ENCODE assay signal across 15 mouse cellular contexts in genomic region chr12:54829876-54830275, GRCm38 (mm10). TPM values are rescaled to one million over a fixed set of nuclear protein-coding genes. Genes with fewer than 3 reads are reported as not detected.
DNase-seq lines count a peak whose midpoint lies in the region; ATAC-seq and TF ChIP-seq lines count a peak whose summit lies in the region.
"Had no signal": no experiment of that assay in that cellular context is flagged by ENCODE, and none has a peak within 500 bp of the region (broad histone marks: within the 10 kb centered on the region; RNA-seq: fewer than 3 reads in every experiment).

No protein-coding gene starts in this region.

- peak; percentile 79 for DNase-seq in heart, adult 11 months
- DNase-seq in heart, postnatal 25 days (ENCODE audit: low spot score) = no peak
- no peak for DNase-seq in midbrain, postnatal 0 days (ENCODE audit: low spot score)
- DNase-seq in midbrain, embryonic 10.5 days (ENCODE audit: low spot score) = no peak
- DNase-seq in stomach, postnatal 0 days (ENCODE audit: low spot score) = no peak
- no peak for DNase-seq in forebrain, embryonic 10.5 days (ENCODE audit: extremely low spot score, low spot score)

- H3K27me3 ChIP-seq in midbrain, postnatal 0 days (ENCODE audit: insufficient read depth, low read length) = no peaks in the 10 kb centered on the region
- no peaks in the 10 kb centered on the region for H3K27me3 ChIP-seq in midbrain, embryonic 10.5 days (ENCODE audit: low read depth, poor library complexity, severe bottlenecking)
- H3K27me3 ChIP-seq in stomach, postnatal 0 days (ENCODE audit: control insufficient read depth, insufficient read depth, low read length) = no peaks in the 10 kb centered on the region
- H3K27me3 ChIP-seq in forebrain, embryonic 10.5 days (ENCODE audit: poor library complexity, severe bottlenecking) = no peaks in the 10 kb centered on the region
- H3K27me3 ChIP-seq: embryonic facial prominence, embryonic 12.5 days; embryonic facial prominence, embryonic 15.5 days; forebrain, embryonic 12.5 days; forebrain, embryonic 15.5 days; heart, embryonic 12.5 days; heart, embryonic 15.5 days; Patski had no signal

- intact Hi-C loops in heart, postnatal 25 days (cut with DNase I) = loop anchor here (1.0 to 10.0 kb wide), 2 partner anchors 49 to 155 kb away; partner anchors contain the start of gene Gm20403

- no peak overlapping the region for H3K4me3 ChIP-seq in midbrain, postnatal 0 days (ENCODE audit: low read depth, low read length)
- no peak overlapping the region for H3K4me3 ChIP-seq in midbrain, embryonic 10.5 days
- no peak overlapping the region for H3K4me3 ChIP-seq in stomach, postnatal 0 days (ENCODE audit: low read depth, low read length)
- no peak overlapping the region for H3K4me3 ChIP-seq in forebrain, embryonic 10.5 days
- H3K4me3 ChIP-seq: embryonic facial prominence, embryonic 12.5 days; embryonic facial prominence, embryonic 15.5 days; forebrain, embryonic 12.5 days; forebrain, embryonic 15.5 days; heart, embryonic 12.5 days; heart, embryonic 15.5 days had no signal

- no peak overlapping the region for H3K9ac ChIP-seq in midbrain, postnatal 0 days (replicated peaks; ENCODE audit: low read length, poor library complexity, severe bottlenecking)
- no peak overlapping the region for H3K9ac ChIP-seq in stomach, postnatal 0 days (ENCODE audit: low read length)
- H3K9ac ChIP-seq: embryonic facial prominence, embryonic 12.5 days; embryonic facial prominence, embryonic 15.5 days; forebrain, embryonic 12.5 days; forebrain, embryonic 15.5 days; heart, embryonic 12.5 days; heart, embryonic 15.5 days; hindbrain, embryonic 14.5 days had no signal

- H3K4me1 ChIP-seq in midbrain, postnatal 0 days (ENCODE audit: insufficient read depth, low read length) = no peaks in the 10 kb centered on the region
- H3K4me1 ChIP-seq in midbrain, embryonic 10.5 days = peaks cover 8% of the 10 kb centered on the region
- H3K4me1 ChIP-seq in stomach, postnatal 0 days (replicated peaks; ENCODE audit: control insufficient read depth, insufficient read depth) = no peaks in the 10 kb centered on the region
- H3K4me1 ChIP-seq in forebrain, embryonic 10.5 days = peaks cover 3% of the 10 kb centered on the region
- H3K4me1 ChIP-seq: embryonic facial prominence, embryonic 12.5 days had no signal

- H3K4me2 ChIP-seq in midbrain, postnatal 0 days (ENCODE audit: low read depth, low read length, poor library complexity, severe bottlenecking) = no peak overlapping the region
- H3K4me2 ChIP-seq in stomach, postnatal 0 days (replicated peaks; ENCODE audit: low read depth) = no peak overlapping the region
- H3K4me2 ChIP-seq: embryonic facial prominence, embryonic 12.5 days; embryonic facial prominence, embryonic 15.5 days; forebrain, embryonic 12.5 days; forebrain, embryonic 15.5 days; heart, embryonic 12.5 days; heart, embryonic 15.5 days; hindbrain, embryonic 14.5 days had no signal

- no peak for ATAC-seq in midbrain, postnatal 0 days (ENCODE audit: low FRiP score)
- no peak for ATAC-seq in stomach, postnatal 0 days (ENCODE audit: low FRiP score, low TSS enrichment)

- no peak for TF ChIP-seq EP300 in stomach, postnatal 0 days (optimal IDR thresholded peaks at IDR 0.05)

- WGBS in midbrain, postnatal 0 days = 55% methylated on average over 5 of the region's 5 CpGs
- WGBS in midbrain, embryonic 10.5 days = 58% methylated on average over 5 of the region's 5 CpGs
- WGBS in stomach, postnatal 0 days = 50% methylated on average over 5 of the region's 5 CpGs
- 58% methylated on average over 5 of the region's 5 CpGs for WGBS in forebrain, embryonic 10.5 days

- H3K9me3 ChIP-seq in midbrain, postnatal 0 days (ENCODE audit: low read length) = no peaks in the 10 kb centered on the region
- no peaks in the 10 kb centered on the region for H3K9me3 ChIP-seq in midbrain, embryonic 10.5 days (replicated peaks)
- H3K9me3 ChIP-seq in stomach, postnatal 0 days (ENCODE audit: control insufficient read depth, low read length) = no peaks in the 10 kb centered on the region
- no peaks in the 10 kb centered on the region for H3K9me3 ChIP-seq in forebrain, embryonic 10.5 days
- H3K9me3 ChIP-seq: embryonic facial prominence, embryonic 12.5 days; embryonic facial prominence, embryonic 15.5 days; forebrain, embryonic 12.5 days; forebrain, embryonic 15.5 days; heart, embryonic 12.5 days; heart, embryonic 15.5 days had no signal

- TF ChIP-seq CTCF in midbrain, postnatal 0 days (IDR thresholded peaks at IDR 0.05) = peak; percentile 39
- peak; percentile 41 for TF ChIP-seq CTCF in stomach, postnatal 0 days (IDR thresholded peaks at IDR 0.05; ENCODE audit: low read depth)

- H3K27ac ChIP-seq in midbrain, postnatal 0 days (ENCODE audit: low read depth, low read length) = no peak overlapping the region
- H3K27ac ChIP-seq in midbrain, embryonic 10.5 days (replicated peaks) = no peak overlapping the region
- no peak overlapping the region for H3K27ac ChIP-seq in stomach, postnatal 0 days (replicated peaks)
- no peak overlapping the region for H3K27ac ChIP-seq in forebrain, embryonic 10.5 days
- H3K27ac ChIP-seq: embryonic facial prominence, embryonic 12.5 days; embryonic facial prominence, embryonic 15.5 days; forebrain, embryonic 12.5 days; forebrain, embryonic 15.5 days; heart, embryonic 15.5 days; hindbrain, embryonic 14.5 days; hindbrain, postnatal 0 days had no signal

- H3K36me3 ChIP-seq in midbrain, postnatal 0 days (ENCODE audit: insufficient read depth, low read length) = no peaks in the 10 kb centered on the region
- no peaks in the 10 kb centered on the region for H3K36me3 ChIP-seq in midbrain, embryonic 10.5 days
- H3K36me3 ChIP-seq in stomach, postnatal 0 days (ENCODE audit: control insufficient read depth, insufficient read depth, low read length) = no peaks in the 10 kb centered on the region
- no peaks in the 10 kb centered on the region for H3K36me3 ChIP-seq in forebrain, embryonic 10.5 days (replicated peaks)
- H3K36me3 ChIP-seq: embryonic facial prominence, embryonic 12.5 days; embryonic facial prominence, embryonic 15.5 days; forebrain, embryonic 12.5 days; forebrain, embryonic 15.5 days; heart, embryonic 12.5 days; heart, embryonic 15.5 days had no signal

RNA-seq across cellular contexts. Expression of gene Cfl2, which starts 32.8 kb away (rescaled TPM):
- total RNA-seq in heart, postnatal 25 days (2021) = 100 to 1,000 TPM; 364 to 384 TPM
- 209 and 212 TPM in 2 replicates for total RNA-seq in midbrain, postnatal 0 days (2014; rRNA removed)
- 249 and 256 TPM in 2 replicates for polyA plus RNA-seq in midbrain, postnatal 0 days (2015; fragmentation: Nextera tagmentation; extraction: Ambion mirVana)
- 196 and 221 TPM in 2 replicates for polyA plus RNA-seq in midbrain, embryonic 10.5 days (2016; fragmentation: Nextera tagmentation; extraction: Ambion mirVana)
- polyA plus RNA-seq in stomach, postnatal 0 days (2015; fragmentation: Nextera tagmentation; extraction: Ambion mirVana) = 127 and 132 TPM in 2 replicates
- 198 and 200 TPM in 2 replicates for polyA plus RNA-seq in forebrain, embryonic 10.5 days (2016; fragmentation: Nextera tagmentation; extraction: Ambion mirVana)

RNA-seq across cellular contexts. Expression of gene Snx6, which starts 34.4 kb away (rescaled TPM):
- 10 to 100 TPM; 32.3 to 32.8 TPM for total RNA-seq in heart, postnatal 25 days (2021)
- total RNA-seq in midbrain, postnatal 0 days (2014; rRNA removed) = 76.8 and 112 TPM in 2 replicates
- polyA plus RNA-seq in midbrain, postnatal 0 days (2015; fragmentation: Nextera tagmentation; extraction: Ambion mirVana) = 124 and 141 TPM in 2 replicates
- 196 and 202 TPM in 2 replicates for polyA plus RNA-seq in midbrain, embryonic 10.5 days (2016; fragmentation: Nextera tagmentation; extraction: Ambion mirVana)
- polyA plus RNA-seq in stomach, postnatal 0 days (2015; fragmentation: Nextera tagmentation; extraction: Ambion mirVana) = 260 and 269 TPM in 2 replicates
- polyA plus RNA-seq in forebrain, embryonic 10.5 days (2016; fragmentation: Nextera tagmentation; extraction: Ambion mirVana) = 188 and 196 TPM in 2 replicates
